In genomic region chr12:106030146-106030745, GRCm38 (mm10) we compare ENCODE assay signal across 10 mouse cellular contexts. TPM values are rescaled to one million over a fixed set of nuclear protein-coding genes. Genes with fewer than 3 reads are reported as not detected.
DNase-seq lines count a peak whose midpoint lies in the region; TF ChIP-seq lines count a peak whose summit lies in the region.
"Had no signal": no experiment of that assay in that cellular context is flagged by ENCODE, and none has a peak within 500 bp of the region (broad histone marks: within the 10 kb centered on the region; RNA-seq: fewer than 3 reads in every experiment).

No protein-coding gene starts in this region.

- H3K27me3 ChIP-seq in thymus, adult 2 months (ENCODE audit: control insufficient read depth, insufficient read depth, low read length), result no peaks in the 10 kb centered on the region
- no peaks in the 10 kb centered on the region for H3K27me3 ChIP-seq in kidney, adult 2 months (replicated peaks; ENCODE audit: control insufficient read depth, insufficient read depth, low read length)
- H3K27me3 ChIP-seq: heart, embryonic 12.5 days had no signal

- WGBS in thymus, adult 2 months, result 54% methylated on average over 7 of the region's 7 CpGs
- WGBS in kidney, adult 2 months, result 81% methylated on average over 7 of the region's 7 CpGs

- TF ChIP-seq CTCF in thymus, adult 2 months (IDR thresholded peaks at IDR 0.05; ENCODE audit: borderline replicate concordance, control insufficient read depth, extremely low read depth, insufficient read depth, low read length, poor library complexity), result no peak
- no peak for TF ChIP-seq CTCF in kidney, adult 2 months (conservative IDR thresholded peaks at IDR 0.05; ENCODE audit: insufficient read depth, insufficient read length, low read depth, low read length)

- H3K27ac ChIP-seq in thymus, adult 2 months (ENCODE audit: control insufficient read depth, insufficient read depth, low read length), result no peak overlapping the region
- no peak overlapping the region for H3K27ac ChIP-seq in kidney, adult 2 months (ENCODE audit: insufficient read depth, low read depth, low read length)

- DNase-seq in 416B (ENCODE audit: low read depth), result peak; percentile 78
- DNase-seq in CD4-positive helper T cell, adult 2 months (ENCODE audit: low read depth, low spot score), result peak; percentile 66
- peak; percentile 78 for DNase-seq in induced T-regulatory cell, adult 2 months (ENCODE audit: low read depth)
- DNase-seq in lung, postnatal 25 days (ENCODE audit: low spot score), result peak; percentile 59
- no peak for DNase-seq in thymus, adult 2 months
- no peak for DNase-seq in natural killer cell, adult 2 months (ENCODE audit: low spot score in 2 of 2)
- no peak for DNase-seq in kidney, adult 2 months
- DNase-seq: cerebellum, adult 11-12 months; thymus, postnatal 4 days had no signal

- TF ChIP-seq POLR2A in thymus, adult 2 months (IDR thresholded peaks at IDR 0.05; ENCODE audit: control insufficient read depth, extremely low read depth, insufficient read depth, low read length, poor library complexity), result no peak
- no peak for TF ChIP-seq POLR2A in kidney, adult 2 months (IDR thresholded peaks at IDR 0.05; ENCODE audit: low read depth, low read length)

- no peak overlapping the region for H3K4me3 ChIP-seq in thymus, adult 2 months (ENCODE audit: control insufficient read depth, insufficient read depth, low read length)
- H3K4me3 ChIP-seq in kidney, adult 2 months (ENCODE audit: insufficient read depth, low read depth, low read length), result no peak overlapping the region
- H3K4me3 ChIP-seq: heart, embryonic 12.5 days had no signal

- no peaks in the 10 kb centered on the region for H3K36me3 ChIP-seq in thymus, adult 2 months (ENCODE audit: control insufficient read depth, insufficient read depth, low read length)
- H3K36me3 ChIP-seq in kidney, adult 2 months (ENCODE audit: control insufficient read depth, insufficient read depth, low read length), result no peaks in the 10 kb centered on the region; the same call in 1 of the 2 replicates

- peaks cover 31% of the 10 kb centered on the region for H3K4me1 ChIP-seq in thymus, adult 2 months (replicated peaks; ENCODE audit: control insufficient read depth, insufficient read depth, low read length)
- no peaks in the 10 kb centered on the region for H3K4me1 ChIP-seq in kidney, adult 2 months (ENCODE audit: control insufficient read depth, insufficient read depth, low read length)

RNA-seq across cellular contexts. Expression of gene Vrk1, which starts 20.2 kb away (rescaled TPM):
- 15.8 and 16.1 TPM in 2 replicates for polyA plus RNA-seq in thymus, adult 2 months (2012; rRNA removed)
- 4.0 and 4.6 TPM in 2 replicates for polyA plus RNA-seq in kidney, adult 2 months (2012; rRNA removed)

Comparison
In these comparisons a context has a peak if more than half of its experiments do, and no peak if none do; other contexts are left out.
1. DNase-seq: peak in 416B (single experiment), CD4-positive helper T cell, adult 2 months (single experiment), induced T-regulatory cell, adult 2 months (single experiment) and lung, postnatal 25 days (single experiment); none in thymus, adult 2 months (single experiment), natural killer cell, adult 2 months (0 of 2) and kidney, adult 2 months (single experiment).